Mouse (Mus musculus): ENCODE measurements at regions not wholly inside any gene's neighbourhood (a gene's known extent, or its start where the extent isn't known, plus 50 kb on each side); places are given as distances from the start of the nearest gene placed in this dataset.

DNA sequence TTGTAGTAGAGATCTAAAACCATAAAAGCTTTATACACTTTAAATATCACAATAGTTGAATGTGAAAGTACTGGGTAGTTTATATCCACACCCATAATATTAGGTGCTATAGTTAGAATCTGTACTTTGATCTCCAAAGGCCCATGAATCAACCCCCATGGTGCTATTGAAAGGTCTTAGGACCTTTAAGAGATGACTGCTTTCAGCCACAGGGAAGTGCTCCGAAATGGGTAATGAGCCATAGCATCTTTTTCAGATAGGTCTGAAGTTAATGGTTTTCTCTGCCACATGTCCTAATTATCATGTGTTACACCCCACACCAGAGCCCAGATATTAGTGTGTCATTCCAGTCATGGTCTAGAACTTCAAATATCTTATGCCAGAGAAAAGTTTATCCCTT, 312.1 kb upstream of the Xrcc4 start:
- no peaks in the 10 kb centered on the region for H3K36me3 ChIP-seq (replicated peaks)
- H3K9me3 ChIP-seq: no peaks in the 10 kb centered on the region
- no peaks in the 10 kb centered on the region for H3K27me3 ChIP-seq (ENCODE audit: poor library complexity, severe bottlenecking)
- 21% methylated on average over 1 of the region's 1 CpGs for WGBS
- no peak overlapping the region for H3K27ac ChIP-seq
- no peak overlapping the region for H3K4me3 ChIP-seq
- H3K4me1 ChIP-seq: peaks cover 7% of the 10 kb centered on the region; the same call in 1 of the 2 replicates
- no peak for DNase-seq (ENCODE audit: extremely low spot score, low spot score)

DNA sequence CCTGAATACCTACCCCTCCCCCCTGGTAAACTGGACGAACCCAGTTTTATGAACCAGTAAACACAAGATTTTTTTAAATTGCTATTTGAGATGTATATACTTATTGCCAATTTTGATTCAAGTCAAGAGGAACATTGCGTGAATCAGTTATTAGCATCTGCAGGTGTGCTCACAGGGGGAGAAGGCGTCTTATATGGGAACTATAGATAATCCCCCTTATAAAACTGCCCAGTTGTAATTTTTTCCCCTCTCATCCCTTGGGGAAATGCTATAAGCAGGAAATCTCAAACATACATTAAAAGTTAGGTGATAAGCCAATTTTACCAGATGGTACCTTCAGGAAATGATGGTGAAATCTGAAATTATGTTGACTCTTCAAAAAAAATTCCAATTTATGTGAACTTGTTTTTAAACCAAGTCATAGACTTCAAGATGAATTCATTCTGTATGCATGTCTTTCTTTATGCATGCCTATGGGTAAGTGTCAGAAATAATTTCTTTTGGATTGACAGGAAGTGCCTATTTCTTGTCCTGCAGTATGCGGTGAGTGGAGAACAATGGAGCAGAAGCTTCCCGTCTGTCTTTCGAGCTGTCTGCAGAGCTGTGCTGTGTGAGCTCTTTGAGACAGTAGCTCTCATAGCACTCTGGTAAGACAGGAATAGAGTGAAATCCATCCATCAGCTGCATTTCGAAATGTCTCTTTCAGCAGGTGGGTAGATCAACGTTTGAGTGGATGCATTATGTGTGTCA, 306.0 kb upstream of the Xrcc4 start:
- Histone ChIP-seq H3K4me3 (no peak overlapping the region), H3K36me3 (replicated peaks) (no peaks in the 10 kb centered on the region), H3K4me1 (no peaks in the 10 kb centered on the region), H3K9me3 (no peaks in the 10 kb centered on the region), H3K27ac (no peak overlapping the region), H3K27me3 (ENCODE audit: poor library complexity, severe bottlenecking) (no peaks in the 10 kb centered on the region)
- WGBS: 84% methylated on average over 8 of the region's 8 CpGs
- no peak for DNase-seq (ENCODE audit: extremely low spot score, low spot score)

GRCm38 (mm10) chr13:90394815-90395241, 305.4 kb upstream of the Xrcc4 start:
- whole genome bisulfite sequencing: 57% methylated on average over 5 of the region's 5 CpGs

GRCm38 (mm10) chr13:90392415-90392814, 303.0 kb upstream of the Xrcc4 start:
- no peak for DNase-seq (ENCODE audit: extremely low spot score, low spot score)
- no peaks in the 10 kb centered on the region for H3K36me3 ChIP-seq (replicated peaks)
- H3K9me3 ChIP-seq: no peaks in the 10 kb centered on the region
- H3K27ac ChIP-seq: no peak overlapping the region
- no peaks in the 10 kb centered on the region for H3K4me1 ChIP-seq
- H3K4me3 ChIP-seq: no peak overlapping the region
- H3K27me3 ChIP-seq (ENCODE audit: poor library complexity, severe bottlenecking): no peaks in the 10 kb centered on the region

More at GRCm38 (mm10) chr13:90394815-90395241, 305.4 kb upstream of the Xrcc4 start:
- H3K27ac ChIP-seq: no peak overlapping the region
- H3K9me3 ChIP-seq: no peaks in the 10 kb centered on the region
- H3K36me3 ChIP-seq (replicated peaks): no peaks in the 10 kb centered on the region
- H3K4me1 ChIP-seq: no peaks in the 10 kb centered on the region
- no peak for DNase-seq (ENCODE audit: extremely low spot score, low spot score)
- H3K4me3 ChIP-seq: no peak overlapping the region
- H3K27me3 ChIP-seq (ENCODE audit: poor library complexity, severe bottlenecking): no peaks in the 10 kb centered on the region

DNA sequence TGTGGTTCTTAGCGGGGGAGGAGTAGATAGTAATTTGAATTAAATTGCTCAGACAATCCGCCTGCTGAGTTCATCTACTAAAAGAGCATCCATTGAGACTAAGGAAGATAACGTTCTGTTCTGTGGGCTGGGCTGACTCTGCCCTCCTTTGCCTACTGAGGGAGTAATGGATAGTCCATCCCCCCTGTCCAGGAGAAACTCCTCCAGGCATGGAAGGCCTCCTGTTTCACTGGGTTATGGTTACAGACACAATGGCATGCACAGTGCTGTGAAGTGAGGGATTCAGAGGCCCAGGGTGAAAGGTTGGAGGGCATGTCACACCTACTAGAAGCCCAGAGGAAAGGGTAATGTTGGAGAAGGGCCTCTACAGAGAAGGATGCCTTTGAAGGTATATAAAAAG, 287.2 kb upstream of the Xrcc4 start:
- Histone ChIP-seq H3K9me3 (no peaks in the 10 kb centered on the region), H3K36me3 (replicated peaks) (no peaks in the 10 kb centered on the region), H3K4me3 (no peak overlapping the region), H3K27me3 (ENCODE audit: poor library complexity, severe bottlenecking) (no peaks in the 10 kb centered on the region), H3K4me1 (peaks cover 6% of the 10 kb centered on the region), H3K27ac (no peak overlapping the region)
- WGBS: 67% methylated on average over 3 of the region's 3 CpGs
- no peak for DNase-seq (ENCODE audit: extremely low spot score, low spot score)

DNA sequence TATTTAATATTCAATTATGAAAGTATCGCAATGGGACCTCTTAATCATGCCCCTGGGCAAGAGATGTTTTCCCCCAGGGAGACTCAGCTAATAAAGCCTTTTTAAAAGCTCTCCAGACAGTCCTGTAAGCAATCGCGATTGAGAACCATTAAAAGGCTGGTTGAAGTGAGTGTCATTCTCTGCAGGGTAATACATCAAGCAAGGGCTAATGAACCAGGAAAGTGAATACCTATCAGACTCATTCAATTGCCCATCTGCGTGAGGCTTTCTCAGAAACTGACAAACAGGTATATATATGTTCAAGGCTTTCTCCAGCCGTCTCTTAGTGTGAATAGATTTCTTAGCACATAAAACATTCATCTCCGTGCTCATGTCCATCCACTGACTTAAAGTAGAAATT, 286.8 kb upstream of the Xrcc4 start:
- 82% methylated on average over 6 of the region's 6 CpGs for WGBS
- Histone ChIP-seq H3K4me3 (no peak overlapping the region), H3K4me1 (peaks cover 6% of the 10 kb centered on the region), H3K27me3 (ENCODE audit: poor library complexity, severe bottlenecking) (no peaks in the 10 kb centered on the region), H3K36me3 (replicated peaks) (no peaks in the 10 kb centered on the region), H3K27ac (no peak overlapping the region), H3K9me3 (no peaks in the 10 kb centered on the region)
- no peak for DNase-seq (ENCODE audit: extremely low spot score, low spot score)

DNA sequence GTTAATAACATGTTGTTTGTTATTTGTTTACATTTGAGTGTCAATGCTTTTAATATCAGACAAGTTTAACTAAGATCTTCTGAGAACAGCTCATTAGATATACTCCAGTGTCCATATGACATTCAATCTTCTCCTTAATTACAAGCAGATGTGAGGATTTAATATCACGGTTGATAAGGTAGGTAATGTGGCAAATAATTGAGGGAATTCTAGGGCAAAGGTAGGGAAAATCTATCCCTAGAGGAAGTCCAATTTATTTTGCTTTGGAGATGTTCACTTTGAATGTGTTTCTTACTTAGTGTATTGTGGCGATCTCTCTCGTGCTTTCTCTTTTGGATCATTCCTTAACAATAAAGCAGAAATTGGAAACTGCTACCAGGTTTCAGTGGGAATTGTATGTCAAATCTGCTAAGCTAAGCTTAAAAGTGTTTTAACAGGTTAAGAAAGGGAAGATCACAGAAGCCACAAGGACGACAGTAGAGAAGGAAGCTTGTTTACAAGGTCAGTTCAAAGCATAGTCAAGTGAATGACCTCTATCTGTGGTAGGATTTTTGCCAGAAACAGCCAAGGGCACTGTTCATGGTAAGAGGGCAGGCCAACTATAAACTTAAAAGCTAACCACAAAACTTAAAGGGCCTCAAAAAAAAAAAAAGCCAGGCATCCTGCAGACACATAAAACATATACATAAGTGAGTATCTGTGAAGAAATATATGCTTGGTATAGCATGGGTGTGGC, 282.2 kb upstream of the Xrcc4 start:
- no peaks in the 10 kb centered on the region for H3K27me3 ChIP-seq (ENCODE audit: poor library complexity, severe bottlenecking)
- no peaks in the 10 kb centered on the region for H3K36me3 ChIP-seq (replicated peaks)
- H3K4me1 ChIP-seq: peaks cover 3% of the 10 kb centered on the region
- WGBS: 75% methylated on average over 4 of the region's 4 CpGs
- H3K27ac ChIP-seq: no peak overlapping the region
- H3K4me3 ChIP-seq: no peak overlapping the region
- H3K9me3 ChIP-seq: no peaks in the 10 kb centered on the region
- no peak for DNase-seq (ENCODE audit: extremely low spot score, low spot score)

DNA sequence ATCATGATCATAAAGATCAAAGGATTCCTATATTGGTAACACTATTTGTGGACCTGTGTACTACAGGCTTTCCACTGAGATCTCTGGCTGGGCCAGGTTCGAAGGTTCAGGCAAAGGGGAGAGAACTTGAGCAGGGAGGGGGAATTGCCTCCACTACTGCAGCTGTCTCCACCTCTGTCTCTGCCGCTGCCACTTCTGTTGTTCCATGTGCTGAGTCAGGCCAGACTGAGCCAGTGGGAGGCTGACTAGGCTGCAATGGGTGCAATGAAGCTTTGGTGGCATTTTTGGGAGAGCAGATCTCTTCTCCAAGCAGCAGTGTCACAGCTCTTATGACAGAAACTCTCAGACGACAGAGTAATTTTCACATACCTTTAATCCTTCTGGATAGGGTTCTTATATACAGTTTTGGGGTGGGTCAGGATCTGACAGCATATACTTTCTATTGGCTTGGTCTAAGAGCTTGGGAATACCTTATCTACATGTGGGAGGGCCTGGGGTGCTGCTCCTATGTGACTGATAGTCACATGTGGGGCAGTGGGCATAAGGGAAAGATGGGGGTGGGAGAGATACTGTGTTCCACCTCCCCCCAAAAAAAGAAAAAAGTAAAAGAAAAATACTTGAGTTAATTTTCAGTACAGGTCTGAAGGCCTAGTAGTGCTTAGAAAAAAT, 281.5 kb upstream of the Xrcc4 start:
- 85% methylated on average over 3 of the region's 3 CpGs for whole genome bisulfite sequencing
- no peaks in the 10 kb centered on the region for H3K4me1 ChIP-seq
- no peaks in the 10 kb centered on the region for H3K27me3 ChIP-seq (ENCODE audit: poor library complexity, severe bottlenecking)
- H3K9me3 ChIP-seq: no peaks in the 10 kb centered on the region
- no peaks in the 10 kb centered on the region for H3K36me3 ChIP-seq (replicated peaks)
- H3K27ac ChIP-seq: no peak overlapping the region
- no peak for DNase-seq (ENCODE audit: extremely low spot score, low spot score)
- no peak overlapping the region for H3K4me3 ChIP-seq

- no peaks in the 10 kb centered on the region for H3K36me3 ChIP-seq (replicated peaks)
- no peak overlapping the region for H3K27ac ChIP-seq
- DNase-seq (ENCODE audit: extremely low spot score, low spot score): no peak
- WGBS: 78% methylated on average over 4 of the region's 4 CpGs
- H3K4me1 ChIP-seq: no peaks in the 10 kb centered on the region
- H3K4me3 ChIP-seq: no peak overlapping the region
- no peaks in the 10 kb centered on the region for H3K27me3 ChIP-seq (ENCODE audit: poor library complexity, severe bottlenecking)
- H3K9me3 ChIP-seq: no peaks in the 10 kb centered on the region
Observed at GRCm38 (mm10) chr13:90364518-90365027, 275.2 kb upstream of the Xrcc4 start.

- H3K27me3 ChIP-seq (ENCODE audit: poor library complexity, severe bottlenecking): no peaks in the 10 kb centered on the region
- H3K9me3 ChIP-seq: no peaks in the 10 kb centered on the region
- H3K27ac ChIP-seq: no peak overlapping the region
- H3K4me1 ChIP-seq: no peaks in the 10 kb centered on the region
- H3K36me3 ChIP-seq (replicated peaks): no peaks in the 10 kb centered on the region
- H3K4me3 ChIP-seq: no peak overlapping the region
- 83% methylated on average over 10 of the region's 10 CpGs for WGBS
- DNase-seq (ENCODE audit: extremely low spot score, low spot score): no peak
Observed at GRCm38 (mm10) chr13:90359861-90360601, 270.6 kb upstream of the Xrcc4 start.

- no peaks in the 10 kb centered on the region for H3K9me3 ChIP-seq
- H3K4me3 ChIP-seq: no peak overlapping the region
- no peaks in the 10 kb centered on the region for H3K4me1 ChIP-seq
- 84% methylated on average over 1 of the region's 1 CpGs for WGBS
- H3K36me3 ChIP-seq (replicated peaks): no peaks in the 10 kb centered on the region
- no peak overlapping the region for H3K27ac ChIP-seq
- DNase-seq (ENCODE audit: extremely low spot score, low spot score): no peak
- H3K27me3 ChIP-seq (ENCODE audit: poor library complexity, severe bottlenecking): no peaks in the 10 kb centered on the region
Observed at GRCm38 (mm10) chr13:90358149-90358548, 268.7 kb upstream of the Xrcc4 start.

DNA sequence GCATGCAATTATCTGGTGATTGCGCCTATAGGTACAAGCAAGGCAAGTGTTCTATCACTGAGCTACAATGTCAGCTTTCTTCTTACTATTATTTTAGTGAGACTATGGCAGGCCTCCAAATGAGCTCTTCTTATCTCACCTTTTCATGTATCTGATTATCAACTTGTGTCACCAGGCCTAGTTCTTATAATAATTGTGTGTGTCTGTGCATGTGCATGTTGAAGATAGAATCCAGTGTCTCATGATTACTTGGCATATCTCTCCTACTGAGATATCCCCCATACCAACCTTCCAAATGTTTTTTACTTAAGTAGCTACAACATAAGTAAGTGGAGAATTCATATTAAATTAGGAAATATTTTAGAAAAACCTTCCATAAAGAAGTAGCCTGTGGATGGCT, 266.2 kb upstream of the Xrcc4 start:
- WGBS: 93% methylated on average over 1 of the region's 1 CpGs

More for the DNA sequence above, 266.2 kb upstream of the Xrcc4 start:
- Histone ChIP-seq H3K4me1 (no peaks in the 10 kb centered on the region), H3K4me3 (no peak overlapping the region), H3K9me3 (no peaks in the 10 kb centered on the region), H3K27me3 (ENCODE audit: poor library complexity, severe bottlenecking) (no peaks in the 10 kb centered on the region), H3K27ac (no peak overlapping the region), H3K36me3 (replicated peaks) (no peaks in the 10 kb centered on the region)
- no peak for DNase-seq (ENCODE audit: extremely low spot score, low spot score)

Measured in forebrain, embryonic 10.5 days (tissue).